Mouse (Mus musculus) erythroblast, embryonic 14.5 days (primary cell): ENCODE measurements around the gene Lrrc8c. TPM values are rescaled to one million over a fixed set of nuclear protein-coding genes. Genes with fewer than 3 reads are reported as not detected.
A peak's percentile ranks its signal among the peaks of the same experiment; 100 is the strongest.

Experiments used
- H3K27me3 ChIP-seq: 2 replicates; pipeline ENCODE4 v1.6.1; 2012; ENCODE audit warnings: inconsistent platforms; ENCODE audit not compliant: control insufficient read depth
- H3K36me3 ChIP-seq: 2 replicates; pipeline ENCODE4 v1.6.1; 2012; ENCODE audit warnings: mild to moderate bottlenecking, inconsistent platforms; ENCODE audit not compliant: control insufficient read depth
- H3K4me1 ChIP-seq: 2 replicates; pipeline ENCODE4 v1.6.1; 2012; ENCODE audit warnings: inconsistent platforms; ENCODE audit not compliant: control insufficient read depth
- H3K4me3 ChIP-seq: replicated peaks from 2 replicates; pipeline ENCODE3; 2012; ENCODE audit warnings: moderate library complexity, mild to moderate bottlenecking, inconsistent platforms
- H3K9me3 ChIP-seq: 2 replicates; pipeline ENCODE4 v1.6.1; 2012; ENCODE audit warnings: low read length, inconsistent platforms, mixed read lengths; ENCODE audit not compliant: control insufficient read depth
- GATA1 ChIP-seq: IDR thresholded peaks from 2 replicates; pipeline ENCODE4 v1.6.1; 2012; ENCODE audit warnings: low read length, inconsistent platforms, mixed read lengths
- TAL1 ChIP-seq: IDR thresholded peaks from 3 replicates; pipeline ENCODE4 v1.6.1; 2012; ENCODE audit warnings: low read length, inconsistent platforms, mixed read lengths
- polyA plus RNA-seq: library from polyadenylated mRNA; stranded (reverse); fragments of >175 nt; gene quantifications from 2 replicates; pipeline ENCODE4 v1.2.3, GENCODE M21; 2012

Gene Lrrc8c
- polyA plus RNA-seq = 7.9 and 11.3 TPM in 2 replicates

DNA sequence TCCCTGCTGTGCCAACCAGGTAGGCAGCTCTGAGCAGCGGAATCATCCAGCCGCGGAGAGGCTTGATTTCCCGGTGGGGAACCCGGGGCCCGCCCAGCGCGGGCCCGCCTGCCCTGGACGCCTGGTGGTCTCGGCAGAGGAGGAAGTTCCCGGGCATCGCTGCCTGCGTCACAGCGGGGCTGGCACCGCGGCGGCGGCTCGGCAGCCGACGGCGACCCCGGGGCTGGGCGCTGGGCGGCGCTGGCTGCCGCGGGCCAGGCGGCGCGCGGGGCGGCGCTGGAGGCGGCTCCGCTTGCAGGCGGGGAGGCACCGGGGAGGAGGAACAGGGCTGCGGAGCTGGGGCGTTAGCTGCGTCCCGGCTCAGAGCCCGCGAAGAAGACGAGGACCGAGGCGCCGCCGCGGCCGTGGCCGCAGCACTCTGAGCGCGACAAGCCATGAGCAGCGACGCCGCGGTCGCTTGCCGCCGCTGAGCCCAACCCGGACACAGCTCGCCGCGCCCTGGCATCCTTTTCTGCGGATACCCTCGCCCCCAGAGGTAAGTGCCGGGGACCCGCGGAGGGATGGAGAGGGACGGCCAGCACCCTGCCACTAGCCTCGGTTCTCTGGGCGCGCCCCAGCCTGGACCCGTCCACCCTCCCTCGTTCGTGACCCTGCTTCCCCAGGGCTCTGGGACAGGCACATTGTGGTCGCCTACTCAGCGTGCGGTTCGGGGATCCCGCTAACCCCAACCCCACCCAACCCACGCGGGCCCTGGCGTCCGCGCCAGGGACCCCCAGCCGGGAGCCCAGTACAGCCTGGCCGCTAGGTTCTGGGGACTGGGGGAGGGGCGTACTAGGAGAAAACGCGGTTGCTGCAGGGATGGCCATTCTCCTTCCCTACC is at the start of gene Lrrc8c:
Gene Lrrc8c, plus strand, starts transcription at position 293 of the 880 bp plus-strand sequence.
- H3K36me3 ChIP-seq = peaks cover 25% of the 10 kb centered on the region
- H3K4me1 ChIP-seq = peaks cover 60% of the 10 kb centered on the region
- H3K4me3 ChIP-seq = peak within 1 kb of the TSS; percentile 95
- TF ChIP-seq TAL1 (no peak), GATA1 (no peak)
- H3K27me3 ChIP-seq = peaks cover 2% of the 10 kb centered on the region; the same call in 1 of the 2 replicates
- H3K9me3 ChIP-seq = no peaks in the 10 kb centered on the region

DNA sequence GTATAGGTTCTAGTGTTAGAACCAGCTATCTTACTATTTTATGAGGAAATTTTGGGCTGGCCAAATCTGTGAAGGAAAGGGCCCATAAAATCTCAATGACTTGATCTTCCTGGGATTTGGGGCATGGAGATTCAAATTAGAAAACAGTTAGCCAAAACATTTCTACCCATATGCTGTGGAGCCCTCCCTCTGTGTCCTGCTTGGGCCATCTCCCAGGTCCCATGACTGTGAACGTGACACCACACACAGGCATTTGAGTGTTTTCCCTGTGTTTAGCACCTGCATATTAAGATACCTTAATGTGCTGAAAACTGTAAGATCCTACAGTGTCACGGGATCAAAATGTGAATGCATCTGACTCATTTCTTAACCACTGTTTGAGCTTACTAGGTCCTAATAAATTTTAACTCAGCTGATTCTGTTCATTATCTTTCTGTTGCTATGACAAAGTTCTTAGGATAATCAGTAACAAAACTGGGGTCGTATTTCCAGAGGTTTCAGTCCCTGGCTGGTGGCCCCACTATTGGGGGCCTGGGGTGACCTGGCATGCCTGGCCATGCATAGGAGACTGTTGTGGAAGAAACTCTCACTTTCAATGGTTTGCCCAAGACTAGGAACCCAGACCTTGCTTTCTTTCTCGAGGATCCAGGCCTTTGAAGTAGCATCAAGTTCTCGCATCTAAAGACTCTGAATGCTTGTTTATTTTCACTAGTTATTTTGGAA is 46.0 kb upstream of the Lrrc8c start:
- no peaks in the 10 kb centered on the region for H3K27me3 ChIP-seq
- no peak overlapping the region for H3K4me3 ChIP-seq
- H3K4me1 ChIP-seq = no peaks in the 10 kb centered on the region
- peaks cover 36% of the 10 kb centered on the region for H3K36me3 ChIP-seq
- TF ChIP-seq TAL1 = no peak
- TF ChIP-seq GATA1 = no peak
- H3K9me3 ChIP-seq = no peaks in the 10 kb centered on the region

DNA sequence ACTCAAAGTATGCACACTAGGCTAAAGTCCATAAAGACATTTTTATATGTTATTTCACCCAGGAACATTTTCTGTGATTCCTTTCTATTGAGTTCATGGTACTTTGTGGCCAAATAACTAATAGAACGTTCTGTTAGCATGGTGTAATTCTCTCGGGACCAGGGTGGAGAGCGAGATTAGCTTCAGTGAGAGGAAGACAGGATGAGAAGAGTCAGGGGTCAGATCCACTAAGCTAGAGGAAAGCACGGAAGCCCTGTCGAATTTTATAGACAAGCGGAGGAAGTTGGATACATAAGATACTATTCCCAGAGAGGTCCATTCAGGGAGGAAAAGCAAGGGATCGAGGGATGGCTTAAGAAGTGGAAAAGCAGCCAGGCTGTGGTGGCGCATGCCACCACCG is 41.7 kb upstream of the Lrrc8c start:
- Histone ChIP-seq H3K9me3 (no peaks in the 10 kb centered on the region; the same call in none of the 2 replicates), H3K4me1 (no peaks in the 10 kb centered on the region), H3K36me3 (peaks cover 60% of the 10 kb centered on the region), H3K4me3 (no peak overlapping the region), H3K27me3 (no peaks in the 10 kb centered on the region)
- TF ChIP-seq GATA1 = no peak
- no peak for TF ChIP-seq TAL1

- TF ChIP-seq TAL1 (no peak), GATA1 (no peak)
- Histone ChIP-seq H3K9me3 (no peaks in the 10 kb centered on the region; the same call in none of the 2 replicates), H3K36me3 (peaks cover 79% of the 10 kb centered on the region), H3K27me3 (no peaks in the 10 kb centered on the region), H3K4me1 (no peaks in the 10 kb centered on the region), H3K4me3 (no peak overlapping the region)
Measured at GRCm38 (mm10) chr5:105479673-105480072, 39.5 kb upstream of the Lrrc8c start.

GRCm38 (mm10) chr5:105480561-105480960 is 38.6 kb upstream of the Lrrc8c start:
- Histone ChIP-seq H3K27me3 (no peaks in the 10 kb centered on the region), H3K36me3 (peaks cover 88% of the 10 kb centered on the region), H3K4me1 (no peaks in the 10 kb centered on the region), H3K9me3 (no peaks in the 10 kb centered on the region; the same call in none of the 2 replicates), H3K4me3 (no peak overlapping the region)
- TF ChIP-seq GATA1 = no peak
- TF ChIP-seq TAL1 = no peak

GRCm38 (mm10) chr5:105483632-105484031 is 35.6 kb upstream of the Lrrc8c start:
- Histone ChIP-seq H3K9me3 (no peaks in the 10 kb centered on the region; the same call in none of the 2 replicates), H3K4me3 (no peak overlapping the region), H3K4me1 (no peaks in the 10 kb centered on the region), H3K36me3 (peaks cover 91% of the 10 kb centered on the region), H3K27me3 (no peaks in the 10 kb centered on the region)
- no peak for TF ChIP-seq TAL1
- TF ChIP-seq GATA1 = no peak

DNA sequence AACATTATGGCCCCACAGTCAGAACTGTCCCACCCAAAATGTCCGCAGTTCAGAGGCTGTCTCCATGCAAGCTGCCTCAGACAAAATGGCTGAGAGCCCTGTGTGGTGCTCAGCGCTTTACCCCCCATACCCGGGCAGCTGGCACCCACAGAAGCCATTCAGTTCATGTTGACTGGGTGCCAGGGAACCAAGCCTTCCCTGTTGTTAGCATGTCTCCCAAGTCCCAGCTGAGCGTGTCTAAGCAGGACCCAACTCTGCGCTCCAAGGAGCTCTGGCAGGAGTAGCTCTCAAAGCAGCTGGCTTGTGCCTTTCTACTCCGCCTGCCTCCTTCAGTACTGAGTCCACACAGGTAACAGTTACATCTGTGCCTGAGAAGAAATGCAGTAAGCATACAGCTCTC is 34.9 kb upstream of the Lrrc8c start:
- Histone ChIP-seq H3K9me3 (no peaks in the 10 kb centered on the region; the same call in none of the 2 replicates), H3K4me3 (no peak overlapping the region), H3K36me3 (peaks cover 90% of the 10 kb centered on the region), H3K4me1 (no peaks in the 10 kb centered on the region), H3K27me3 (no peaks in the 10 kb centered on the region)
- no peak for TF ChIP-seq TAL1
- TF ChIP-seq GATA1 = no peak

- H3K4me3 ChIP-seq = no peak overlapping the region
- H3K4me1 ChIP-seq = no peaks in the 10 kb centered on the region
- H3K9me3 ChIP-seq = no peaks in the 10 kb centered on the region; the same call in none of the 2 replicates
- H3K27me3 ChIP-seq = no peaks in the 10 kb centered on the region
- TF ChIP-seq TAL1 (no peak), GATA1 (no peak)
- H3K36me3 ChIP-seq = peaks cover 85% of the 10 kb centered on the region
Measured at GRCm38 (mm10) chr5:105484891-105485290, 34.3 kb upstream of the Lrrc8c start.

GRCm38 (mm10) chr5:105490211-105490610 is 29.0 kb upstream of the Lrrc8c start:
- H3K4me3 ChIP-seq = no peak overlapping the region
- peaks cover 7% of the 10 kb centered on the region for H3K4me1 ChIP-seq
- H3K27me3 ChIP-seq = peaks cover 4% of the 10 kb centered on the region
- H3K9me3 ChIP-seq = no peaks in the 10 kb centered on the region
- H3K36me3 ChIP-seq = peaks cover 43% of the 10 kb centered on the region
- TF ChIP-seq GATA1 (no peak), TAL1 (no peak)
